Mouse (Mus musculus) ES-Bruce4 (cell line): ENCODE measurements around the gene Gm960.

ENCODE experiments used
- CTCF ChIP-seq: IDR thresholded peaks from one replicate; pipeline ENCODE4 v1.8.1; 2011; ENCODE audit warnings: low read depth, low read length
- POLR2A ChIP-seq: IDR thresholded peaks from one replicate; pipeline ENCODE4 v1.8.1; 2011; ENCODE audit warnings: low read length; ENCODE audit not compliant: insufficient read depth

GRCm38 (mm10) chr19:4746611-4747010 is 48.1 kb upstream of the Gm960 start:
- TF ChIP-seq POLR2A (no peak), CTCF (no peak)
